Mouse (Mus musculus): ENCODE measurements around the gene Zfp638. TPM values are rescaled to one million over a fixed set of nuclear protein-coding genes. Genes with fewer than 3 reads are reported as not detected.
A peak's percentile ranks its signal among the peaks of the same experiment; 100 is the strongest.

Zfp638 gene
- total RNA-seq, 2 experiments from 2014 or later, result 134 to 139 TPM

- DNase-seq (ENCODE audit: low spot score in 2 of 2), result no peak
Observed at GRCm38 (mm10) chr6:83888802-83889201, 21.9 kb downstream of the Zfp638 start.

DNA sequence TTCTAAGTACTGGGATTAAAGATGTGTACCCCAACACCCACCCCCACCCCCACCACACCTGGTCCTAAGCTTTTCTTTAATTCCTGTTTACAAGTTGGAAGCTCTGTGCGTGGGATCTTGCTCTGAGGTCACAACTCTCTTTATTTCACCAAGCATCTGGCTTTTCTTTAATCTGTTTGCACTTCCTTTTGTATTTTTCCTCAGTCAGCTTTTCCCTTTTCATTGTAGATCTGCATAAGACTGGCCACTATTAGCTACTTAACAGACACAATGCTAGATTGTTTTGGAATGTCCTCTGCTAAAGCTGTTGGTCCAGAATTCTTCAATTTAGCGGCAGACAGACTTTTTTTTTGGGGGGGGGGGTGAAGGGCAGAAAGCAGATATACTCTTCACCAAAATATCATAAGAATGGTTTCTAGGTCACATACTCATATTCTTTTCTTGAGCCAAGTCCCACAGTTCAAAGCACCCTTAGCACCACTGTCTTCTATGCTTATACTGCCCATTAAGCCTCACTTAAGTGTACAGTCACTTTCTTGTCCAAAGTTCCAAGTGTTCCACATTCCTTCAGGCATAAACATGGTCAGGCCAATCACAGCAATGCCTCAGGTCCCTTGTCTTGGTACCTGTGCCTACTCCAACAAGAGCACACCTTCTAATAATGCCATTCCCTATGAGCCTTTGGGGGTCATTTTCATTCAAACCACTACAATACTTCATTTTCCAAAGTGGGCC is 23.5 kb downstream of the Zfp638 start:
- DNase-seq (ENCODE audit: low spot score in 2 of 2), result no peak

- no peak for DNase-seq (ENCODE audit: low spot score in 2 of 2)
Observed at GRCm38 (mm10) chr6:83891251-83891650, 24.3 kb downstream of the Zfp638 start.

- no peak for DNase-seq (ENCODE audit: low spot score in 2 of 2)
Observed at GRCm38 (mm10) chr6:83891687-83892086, 24.8 kb downstream of the Zfp638 start.

GRCm38 (mm10) chr6:83893086-83893485 is 26.2 kb downstream of the Zfp638 start:
- DNase-seq (ENCODE audit: low spot score in 2 of 2), result no peak

GRCm38 (mm10) chr6:83893584-83893983 is 26.7 kb downstream of the Zfp638 start:
- DNase-seq (ENCODE audit: low spot score in 2 of 2), result no peak

DNA sequence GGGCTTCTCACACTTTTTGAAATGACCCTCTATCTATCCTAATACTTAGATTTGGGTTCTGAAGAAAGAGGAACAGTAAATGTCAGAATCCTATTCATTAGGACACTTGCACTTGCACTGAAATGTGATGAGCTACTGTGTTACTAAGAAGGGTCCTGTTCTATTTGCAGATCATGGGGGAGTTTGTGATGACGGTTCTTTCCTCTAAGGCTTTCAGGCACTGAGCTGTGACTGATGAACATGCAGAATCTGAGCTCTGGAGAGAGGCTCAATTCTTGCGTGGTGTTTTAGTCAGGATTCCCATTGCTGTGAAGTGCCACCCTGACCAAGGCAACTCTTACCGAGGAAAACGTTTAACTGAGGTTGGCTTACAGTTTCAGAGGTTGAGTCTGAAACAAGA is 32.2 kb downstream of the Zfp638 start:
- no peak for DNase-seq (ENCODE audit: low spot score in 2 of 2)

- no peak for DNase-seq (ENCODE audit: low spot score in 2 of 2)
Observed at GRCm38 (mm10) chr6:83905276-83905675, 38.4 kb downstream of the Zfp638 start.

DNA sequence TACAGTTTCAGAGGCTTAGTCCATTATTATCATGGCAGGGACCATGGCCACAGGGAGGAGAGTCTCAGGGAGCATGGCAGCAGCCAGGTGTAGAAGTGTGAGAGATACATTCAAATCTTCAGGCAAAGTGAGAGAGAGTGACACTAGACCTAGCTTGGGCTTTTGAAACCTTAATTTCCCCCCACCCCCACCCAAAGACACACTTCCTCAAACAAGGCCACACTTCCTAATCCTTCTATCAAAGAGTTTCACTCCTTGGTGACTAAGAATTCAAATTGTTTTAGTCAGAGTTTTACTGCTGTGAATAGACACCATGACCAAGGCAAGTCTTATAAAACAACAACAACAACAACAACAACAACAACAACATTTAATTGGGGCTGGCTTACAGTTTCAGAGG is 39.8 kb downstream of the Zfp638 start:
- no peak for DNase-seq (ENCODE audit: low spot score in 2 of 2)

GRCm38 (mm10) chr6:83908386-83908785 is 41.5 kb downstream of the Zfp638 start:
- DNase-seq (ENCODE audit: low spot score in 2 of 2), result no peak

GRCm38 (mm10) chr6:83913710-83914109 is 46.8 kb downstream of the Zfp638 start:
- DNase-seq (ENCODE audit: low spot score in 2 of 2), result peak in 1 of 2 experiments; percentile 14

DNA sequence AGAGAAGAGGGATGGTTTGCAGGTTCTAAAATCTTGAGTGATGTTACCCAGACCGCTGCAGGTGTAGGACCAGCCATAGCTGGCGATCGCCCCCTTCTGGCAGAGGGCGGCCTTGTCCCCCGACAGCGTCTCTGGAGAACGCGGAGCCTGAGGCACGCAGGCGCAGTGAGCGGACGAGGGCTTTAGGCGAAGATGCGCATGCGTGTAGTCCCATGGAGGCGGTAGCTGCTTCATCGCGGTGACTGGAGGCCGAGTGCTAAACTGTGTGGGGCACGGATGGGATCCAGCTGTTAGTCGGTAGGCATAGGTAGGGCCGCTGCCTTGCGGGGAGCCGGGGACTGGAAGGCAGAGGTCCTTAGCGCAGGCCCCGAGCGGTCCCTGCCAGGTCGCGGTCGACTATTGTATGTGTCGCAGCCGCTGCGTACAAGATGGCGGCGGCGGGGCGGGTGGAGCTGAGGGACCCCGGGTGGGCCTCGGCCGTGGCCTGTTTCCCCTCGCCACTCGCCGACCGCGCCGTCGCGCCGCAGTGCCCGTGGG is 47.3 kb downstream of the Zfp638 start:
- DNase-seq (ENCODE audit: low spot score in 2 of 2), result peak; percentile 97 to 99

GRCm38 (mm10) chr6:83914720-83915271 is 47.9 kb downstream of the Zfp638 start:
- DNase-seq (ENCODE audit: low spot score in 2 of 2), result no peak

DNA sequence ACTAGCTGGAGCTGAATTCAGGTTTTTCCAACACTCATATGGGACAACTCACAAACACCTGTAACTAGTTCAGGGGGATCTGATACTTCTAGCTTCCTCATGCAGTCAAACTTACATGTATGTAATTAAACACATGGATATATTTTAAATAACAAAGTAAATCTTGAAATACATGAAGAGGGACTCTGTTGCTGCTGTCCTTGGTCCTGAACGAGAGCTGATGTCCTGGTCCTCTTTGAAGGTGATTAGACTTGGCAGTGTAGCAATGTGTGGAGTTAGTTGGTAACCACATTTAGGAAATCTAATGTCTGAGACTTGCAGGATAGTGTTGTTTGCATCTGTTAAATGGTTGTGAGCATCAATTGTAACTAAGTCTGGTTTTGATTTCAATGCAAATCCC is 60.5 kb downstream of the Zfp638 start:
- no peak for DNase-seq (ENCODE audit: low spot score in 2 of 2)

DNA sequence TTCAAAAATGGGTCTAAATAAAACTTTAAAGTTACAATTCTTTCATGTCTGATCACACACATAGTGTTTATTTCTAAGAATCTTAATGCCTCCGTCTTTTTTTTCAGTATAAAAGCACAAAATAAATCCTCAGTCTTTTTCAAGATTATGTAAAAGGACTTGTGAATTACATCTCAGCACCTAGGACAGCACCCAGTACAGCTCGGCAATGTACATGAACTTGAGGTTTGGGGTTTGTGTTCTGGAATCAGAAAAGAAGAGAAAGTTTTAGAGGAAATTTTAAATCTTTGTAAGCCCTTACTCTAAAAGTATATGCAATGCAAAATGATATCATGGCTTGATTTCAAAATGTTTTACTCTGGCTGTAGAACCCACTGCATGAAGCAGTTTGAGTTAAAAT is 61.3 kb downstream of the Zfp638 start:
- no peak for DNase-seq (ENCODE audit: low spot score in 2 of 2)

DNA sequence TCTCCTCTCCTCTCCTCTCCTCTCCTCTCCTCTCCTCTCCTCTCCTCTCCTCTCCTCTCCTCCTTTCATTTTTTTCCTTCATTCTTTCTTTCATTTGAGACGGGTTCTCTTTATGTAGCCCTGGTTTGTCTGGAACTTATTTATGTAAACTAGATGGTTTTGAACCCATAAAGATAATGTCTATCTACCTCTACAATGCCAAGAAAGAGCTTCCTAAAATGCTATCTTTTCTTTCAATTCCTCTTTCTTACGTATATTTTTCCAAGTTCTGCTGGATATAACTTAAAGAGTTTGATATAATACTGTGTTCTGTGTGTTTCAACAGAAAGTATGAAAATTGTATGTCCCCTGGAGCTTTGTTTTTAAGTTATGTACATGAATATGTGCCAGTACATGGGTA is 72.6 kb downstream of the Zfp638 start:
- DNase-seq (ENCODE audit: low spot score in 2 of 2), result no peak

- no peak for DNase-seq (ENCODE audit: low spot score in 2 of 2)
Observed at GRCm38 (mm10) chr6:83942806-83943205, 75.9 kb downstream of the Zfp638 start.

- DNase-seq (ENCODE audit: low spot score in 2 of 2), result no peak
Observed at GRCm38 (mm10) chr6:83953603-83954002, 86.7 kb downstream of the Zfp638 start.

GRCm38 (mm10) chr6:83987642-83988041 is 120.7 kb downstream of the Zfp638 start:
- DNase-seq (ENCODE audit: low spot score in 2 of 2), result no peak

GRCm38 (mm10) chr6:84002716-84003115 is 135.8 kb downstream of the Zfp638 start:
- no peak for DNase-seq (ENCODE audit: low spot score in 2 of 2)

DNA sequence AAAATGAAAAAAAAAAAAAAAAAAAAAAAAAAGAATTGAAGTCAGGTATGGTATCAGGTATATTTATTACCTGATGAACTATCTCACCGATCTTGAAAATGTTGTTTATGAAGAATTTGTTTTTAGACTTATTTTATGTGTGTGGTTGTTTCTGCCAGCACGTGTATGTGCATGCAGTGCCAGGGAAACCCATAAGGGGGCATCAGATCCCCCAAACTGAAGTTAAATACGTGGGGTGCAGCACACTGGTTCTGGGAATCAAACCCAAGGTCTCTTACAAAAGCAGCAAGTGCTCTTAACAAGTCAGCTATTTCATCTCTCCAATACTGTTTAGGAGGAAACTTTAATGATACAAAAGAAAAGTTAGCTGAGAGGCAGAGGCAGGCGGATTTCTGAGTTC is 137.4 kb downstream of the Zfp638 start:
- no peak for DNase-seq (ENCODE audit: low spot score in 2 of 2)

DNA sequence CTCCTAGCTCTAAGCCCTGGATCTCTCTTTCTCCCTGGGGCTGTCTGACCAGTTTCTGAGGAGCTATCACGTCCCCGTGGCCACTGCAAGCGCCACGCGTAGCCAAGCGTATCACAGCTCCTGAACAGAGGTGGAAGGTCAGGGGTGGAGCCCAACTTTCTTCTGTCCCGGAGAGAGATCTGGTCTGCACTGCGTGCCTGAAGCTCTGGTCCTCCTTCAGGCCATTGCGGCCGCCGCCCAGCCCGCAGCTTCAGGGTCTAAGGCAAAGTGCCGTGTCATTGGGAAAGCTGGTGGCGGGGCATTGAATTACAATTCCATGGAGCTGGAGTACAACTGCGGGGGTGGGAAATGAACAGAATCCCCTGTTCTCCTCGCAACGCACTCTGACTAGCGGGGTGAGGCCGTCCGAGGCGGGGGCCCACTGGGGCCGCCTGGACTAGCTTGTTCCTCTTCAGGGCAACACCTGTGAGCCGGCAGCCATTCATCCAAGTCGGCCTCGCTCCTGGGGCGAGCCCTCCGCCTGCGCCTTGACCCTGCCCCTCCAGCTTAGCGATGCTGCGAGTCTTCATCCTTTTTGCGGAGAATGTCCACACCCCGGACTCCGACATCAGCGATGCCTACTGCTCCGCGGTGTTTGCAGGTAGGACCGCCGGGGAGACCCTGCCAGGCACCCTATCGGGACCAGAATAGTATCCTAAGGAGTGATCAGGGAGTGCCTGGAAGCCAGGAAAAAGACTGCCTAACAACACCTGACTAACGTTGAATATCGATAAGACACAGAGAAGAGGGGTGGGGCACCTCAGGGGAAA is 141.7 kb downstream of the Zfp638 start, which contains the start of gene Dysf:
TSS of gene Dysf (plus strand) at position 228 of the 809 bp plus-strand sequence.
- DNase-seq (ENCODE audit: low spot score in 2 of 2), result peak in 1 of 2 experiments; percentile 46

Data from layer of hippocampus, adult 18-20 months (tissue).